8 mouse cellular contexts compared by ENCODE assay signal in the genomic region with DNA sequence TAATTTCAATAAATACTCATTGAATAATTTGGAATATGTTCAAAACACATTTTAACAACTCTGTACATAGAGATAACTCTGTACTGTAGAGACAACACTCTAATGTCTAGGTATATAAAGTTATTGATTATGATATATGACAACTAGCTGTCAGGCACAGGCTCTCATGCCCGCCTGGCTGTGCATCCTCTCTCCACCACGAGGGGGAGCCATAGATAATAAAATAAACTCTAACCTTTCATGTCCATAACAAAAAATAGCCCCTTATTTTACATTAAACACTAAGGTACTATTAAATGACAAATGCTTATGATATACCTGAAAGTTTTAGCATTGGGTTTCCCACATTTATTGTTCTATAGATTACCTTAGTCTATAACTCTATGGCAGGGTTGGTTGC. TPM values are rescaled to one million over a fixed set of nuclear protein-coding genes. Genes with fewer than 3 reads are reported as not detected.
A peak's percentile ranks its signal among the peaks of the same experiment; 100 is the strongest.
DNase-seq lines count a peak whose midpoint lies in the region; ATAC-seq and TF ChIP-seq lines count a peak whose summit lies in the region.

No protein-coding gene starts in this region.

- H3K4me3 ChIP-seq in liver, adult 2 months (ENCODE audit: insufficient read depth, low read depth, low read length): no peak overlapping the region
- H3K4me3 ChIP-seq in liver, embryonic 12.5 days: no peak overlapping the region
- no peak overlapping the region for H3K4me3 ChIP-seq in embryonic fibroblast, embryonic 13.5 days (ENCODE audit: insufficient read depth, low read length)
- H3K4me3 ChIP-seq in limb, embryonic 10.5 days: no peak overlapping the region

- H3K9ac ChIP-seq in liver, adult 2 months (ENCODE audit: low read depth, low read length): no peak overlapping the region
- H3K9ac ChIP-seq in liver, embryonic 12.5 days: no peak overlapping the region

- TF ChIP-seq POLR2A in liver, adult 2 months (IDR thresholded peaks at IDR 0.05; ENCODE audit: extremely low read depth, insufficient read depth, low read length): no peak
- no peak for TF ChIP-seq POLR2A in embryonic fibroblast, embryonic 13.5 days (IDR thresholded peaks at IDR 0.05; ENCODE audit: low read depth, low read length)

- H3K36me3 ChIP-seq in liver, adult 2 months (ENCODE audit: control insufficient read depth, insufficient read depth, low read length): no peaks in the 10 kb centered on the region
- no peaks in the 10 kb centered on the region for H3K36me3 ChIP-seq in liver, embryonic 12.5 days
- no peaks in the 10 kb centered on the region for H3K36me3 ChIP-seq in limb, embryonic 10.5 days

- peak; percentile 33 for DNase-seq in liver, adult 2 months (ENCODE audit: extremely low read depth, low read depth, low spot score)
- peak; percentile 79 for DNase-seq in adrenal gland, postnatal 14 days
- DNase-seq in limb, embryonic 10.5 days (ENCODE audit: low spot score): peak; percentile 50
- DNase-seq in retina, postnatal 7 days (ENCODE audit: low read depth, low spot score): peak; percentile 39
- peak; percentile 21 for DNase-seq in urinary bladder, postnatal 10 days (ENCODE audit: low spot score)

- H3K4me2 ChIP-seq in liver, embryonic 12.5 days: no peak overlapping the region

- H3K27ac ChIP-seq in liver, adult 2 months (replicated peaks; ENCODE audit: insufficient read depth, low read depth, low read length): no peak overlapping the region
- H3K27ac ChIP-seq in liver, embryonic 12.5 days: no peak overlapping the region
- H3K27ac ChIP-seq in embryonic fibroblast, embryonic 13.5 days (ENCODE audit: insufficient read depth, low read length): no peak overlapping the region
- H3K27ac ChIP-seq in limb, embryonic 10.5 days: no peak overlapping the region

- no peaks in the 10 kb centered on the region for H3K27me3 ChIP-seq in liver, adult 2 months (ENCODE audit: control insufficient read depth, insufficient read depth, low read length)
- H3K27me3 ChIP-seq in liver, embryonic 12.5 days (replicated peaks): no peaks in the 10 kb centered on the region
- no peaks in the 10 kb centered on the region for H3K27me3 ChIP-seq in limb, embryonic 10.5 days (ENCODE audit: low read depth, poor library complexity, severe bottlenecking)

- WGBS in liver, adult 2 months: 1% methylated on average over 2 of the region's 2 CpGs
- 1% methylated on average over 2 of the region's 2 CpGs for WGBS in liver, embryonic 12.5 days (ENCODE audit: insufficient replicate concordance)
- 0% methylated on average over 2 of the region's 2 CpGs for WGBS in limb, embryonic 10.5 days

- no peaks in the 10 kb centered on the region for H3K9me3 ChIP-seq in liver, embryonic 12.5 days (replicated peaks)
- no peaks in the 10 kb centered on the region for H3K9me3 ChIP-seq in limb, embryonic 10.5 days (replicated peaks)

- H3K79me2 ChIP-seq in liver, adult 2 months (ENCODE audit: control insufficient read depth, insufficient read depth, low read length): no peaks in the 10 kb centered on the region

- peak; percentile 90 for TF ChIP-seq CTCF in liver, adult 2 months (IDR thresholded peaks at IDR 0.05; ENCODE audit: low read depth, low read length)
- TF ChIP-seq CTCF in embryonic fibroblast, embryonic 13.5 days (IDR thresholded peaks at IDR 0.05; ENCODE audit: borderline replicate concordance, insufficient read depth, low read length): peak; percentile 39; the same call in 1 of the 2 replicates

- no peaks in the 10 kb centered on the region for H3K4me1 ChIP-seq in liver, adult 2 months (ENCODE audit: control insufficient read depth, insufficient read depth, low read length)
- H3K4me1 ChIP-seq in liver, embryonic 12.5 days: no peaks in the 10 kb centered on the region
- H3K4me1 ChIP-seq in embryonic fibroblast, embryonic 13.5 days (ENCODE audit: control insufficient read depth, insufficient read depth, low read length): no peaks in the 10 kb centered on the region
- H3K4me1 ChIP-seq in limb, embryonic 10.5 days: no peaks in the 10 kb centered on the region

- ATAC-seq in liver, embryonic 12.5 days: no peak
- ATAC-seq in inflammation-experienced regulatory T-cells, adult 6 months: peak; percentile 82

RNA-seq across cellular contexts. Expression of gene Casp3, which starts 54.4 kb away (rescaled TPM):
- 22.5 and 22.7 TPM in 2 replicates for total RNA-seq in liver, adult 2 months (2014; rRNA removed)
- polyA plus RNA-seq in liver, adult 2 months (2012; rRNA removed): 5.9 and 6.1 TPM in 2 replicates
- polyA plus RNA-seq in liver, embryonic 12.5 days (2016; fragmentation: Nextera tagmentation; extraction: Ambion mirVana): 94.0 and 94.6 TPM in 2 replicates
- total RNA-seq in adrenal gland, postnatal 14 days (2021): 18.6 and 20.2 TPM in 2 replicates
- polyA plus RNA-seq in embryonic fibroblast, embryonic 13.5 days (2011; ENCODE audit: insufficient read length, low read depth, missing spikeins): 49.5 and 55.5 TPM in 2 replicates
- polyA plus RNA-seq in inflammation-experienced regulatory T-cells, adult 6 months (2017; shearing (Covaris generic)): 100 to 1,000 TPM in 1 of 3 experiments, 10 to 100 TPM in 2; 46.2 to 129 (median 63.6) TPM
- 128 and 145 TPM in 2 replicates for polyA plus RNA-seq in limb, embryonic 10.5 days (2016; fragmentation: Nextera tagmentation; extraction: Ambion mirVana)

RNA-seq across cellular contexts. Expression of gene Primpol, which starts 54.5 kb away (rescaled TPM):
- total RNA-seq in liver, adult 2 months (2014; rRNA removed): 4.1 and 4.6 TPM in 2 replicates
- polyA plus RNA-seq in liver, adult 2 months (2012; rRNA removed): 0.55 and 0.63 TPM in 2 replicates
- polyA plus RNA-seq in liver, embryonic 12.5 days (2016; fragmentation: Nextera tagmentation; extraction: Ambion mirVana): 11.7 and 13.1 TPM in 2 replicates
- 10.5 and 13.3 TPM in 2 replicates for total RNA-seq in adrenal gland, postnatal 14 days (2021)
- polyA plus RNA-seq in embryonic fibroblast, embryonic 13.5 days (2011; ENCODE audit: insufficient read length, low read depth, missing spikeins): 19.9 and 20.5 TPM in 2 replicates
- 10 to 100 TPM; 39.6 to 49.3 (median 41.3) TPM for polyA plus RNA-seq in inflammation-experienced regulatory T-cells, adult 6 months (2017; shearing (Covaris generic))
- polyA plus RNA-seq in limb, embryonic 10.5 days (2016; fragmentation: Nextera tagmentation; extraction: Ambion mirVana): 8.9 and 11.4 TPM in 2 replicates

Comparison
In these comparisons a context has a peak if more than half of its experiments do, and no peak if none do; other contexts are left out.
1. DNase-seq: peak in every context shown above with its lines; median percentile 79 in adrenal gland, postnatal 14 days; 50 in limb, embryonic 10.5 days; 39 in retina, postnatal 7 days; 33 in liver, adult 2 months; 21 in urinary bladder, postnatal 10 days.